Comparison of ENCODE assay signal across 9 mouse cellular contexts in the genomic region with DNA sequence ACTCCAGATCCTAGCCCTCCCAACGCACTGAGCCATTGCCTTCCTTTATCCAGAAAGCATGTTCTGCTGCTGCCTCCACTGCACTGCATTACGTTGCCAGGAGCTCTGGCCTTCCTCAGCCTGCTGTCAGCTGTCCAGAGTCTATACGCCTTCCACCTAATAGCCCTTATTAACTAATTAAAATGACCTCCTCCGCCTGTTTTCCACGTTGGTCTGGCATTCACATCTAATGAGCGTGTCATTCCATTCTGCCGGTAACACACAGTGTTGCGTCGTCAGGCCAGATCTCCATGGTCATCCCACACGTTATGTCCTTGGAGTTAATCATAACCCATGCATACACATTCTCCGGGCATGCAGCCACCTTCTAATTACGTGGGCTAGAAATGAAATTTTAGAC. TPM values are rescaled to one million over a fixed set of nuclear protein-coding genes. Genes with fewer than 3 reads are reported as not detected.
A peak's percentile ranks its signal among the peaks of the same experiment; 100 is the strongest.
DNase-seq lines count a peak whose midpoint lies in the region; ATAC-seq and TF ChIP-seq lines count a peak whose summit lies in the region.
"Had no signal": no experiment of that assay in that cellular context is flagged by ENCODE, and none has a peak within 500 bp of the region (broad histone marks: within the 10 kb centered on the region; RNA-seq: fewer than 3 reads in every experiment).

No protein-coding gene starts in this region.

- in situ Hi-C loops in Patski (cut with MboI; ENCODE audit: low pct_unique_long_range_greater_than_20kb) = no loop called here

- ATAC-seq in heart, embryonic 15.5 days (replicated peaks; ENCODE audit: insufficient number of reproducible peaks, insufficient read depth, low FRiP score, low read depth) = peak; percentile 50; the same call in 1 of the 2 replicates
- no peak for ATAC-seq in heart, embryonic 11.5 days (replicated peaks; ENCODE audit: insufficient number of reproducible peaks, low FRiP score, low TSS enrichment)
- ATAC-seq in Patski = peak; percentile 90
- ATAC-seq in embryonic facial prominence, embryonic 15.5 days (ENCODE audit: insufficient number of reproducible peaks, low FRiP score, low TSS enrichment, low read depth) = 0 out of 2 replicates have a peak, but pooled peaks have one; percentile 19
- no peak for ATAC-seq in hindbrain, embryonic 13.5 days (ENCODE audit: low FRiP score)

- no peak overlapping the region for H3K4me3 ChIP-seq in heart, embryonic 15.5 days
- no peak overlapping the region for H3K4me3 ChIP-seq in heart, embryonic 11.5 days (ENCODE audit: low read depth, low read length)
- no peak overlapping the region for H3K4me3 ChIP-seq in embryonic facial prominence, embryonic 15.5 days (replicated peaks)
- H3K4me3 ChIP-seq in layer of hippocampus, adult 2 months = no peak overlapping the region
- no peak overlapping the region for H3K4me3 ChIP-seq in hindbrain, embryonic 13.5 days
- H3K4me3 ChIP-seq: heart, embryonic 12.5 days had no signal

- no peaks in the 10 kb centered on the region for H3K9me3 ChIP-seq in heart, embryonic 15.5 days (replicated peaks)
- H3K9me3 ChIP-seq in heart, embryonic 11.5 days (replicated peaks; ENCODE audit: control insufficient read depth, low read length) = no peaks in the 10 kb centered on the region
- no peaks in the 10 kb centered on the region for H3K9me3 ChIP-seq in embryonic facial prominence, embryonic 15.5 days (replicated peaks)
- no peaks in the 10 kb centered on the region for H3K9me3 ChIP-seq in hindbrain, embryonic 13.5 days
- H3K9me3 ChIP-seq: heart, embryonic 12.5 days had no signal

- no peak overlapping the region for H3K27ac ChIP-seq in heart, embryonic 15.5 days
- H3K27ac ChIP-seq in heart, embryonic 11.5 days (ENCODE audit: low read depth, low read length) = no peak overlapping the region
- H3K27ac ChIP-seq in embryonic facial prominence, embryonic 15.5 days (replicated peaks) = peak overlapping the region; percentile 44; the same call in 1 of the 2 replicates
- H3K27ac ChIP-seq in layer of hippocampus, adult 2 months = no peak overlapping the region
- H3K27ac ChIP-seq in hindbrain, embryonic 13.5 days = no peak overlapping the region

- TF ChIP-seq CTCF in Patski (IDR thresholded peaks at IDR 0.05) = no peak
- no peak for TF ChIP-seq CTCF in layer of hippocampus, adult 2 months (conservative IDR thresholded peaks at IDR 0.05)

- no peaks in the 10 kb centered on the region for H3K27me3 ChIP-seq in heart, embryonic 15.5 days
- H3K27me3 ChIP-seq in heart, embryonic 11.5 days (ENCODE audit: control insufficient read depth, insufficient read depth, low read length) = no peaks in the 10 kb centered on the region
- H3K27me3 ChIP-seq in Patski = no peaks in the 10 kb centered on the region
- no peaks in the 10 kb centered on the region for H3K27me3 ChIP-seq in embryonic facial prominence, embryonic 15.5 days
- H3K27me3 ChIP-seq in hindbrain, embryonic 13.5 days = 0 out of 2 replicates have a peak, but pooled peaks cover 4% of the 10 kb centered on the region
- H3K27me3 ChIP-seq: heart, embryonic 12.5 days had no signal

- POLR2A ChIA-PET in Patski (lab: Charles Lee) = interaction anchor here (0.6 to 0.7 kb wide), 2 partner anchors 845 to 1513 kb away, joined by 3 read pairs; no protein-coding TSS in a partner anchor

- DNase-seq in Patski (ENCODE audit: low read depth, low spot score) = peak; percentile 67
- peak; percentile 50 to 62 for DNase-seq in kidney, postnatal 4 days
- DNase-seq in layer of hippocampus, adult 2 months (ENCODE audit: low spot score in 2 of 2) = no peak
- no peak for DNase-seq in layer of hippocampus, adult 18-20 months (ENCODE audit: low spot score in 2 of 2)

- H3K4me1 ChIP-seq in heart, embryonic 15.5 days (replicated peaks) = peaks cover 10% of the 10 kb centered on the region; the same call in 1 of the 2 replicates
- H3K4me1 ChIP-seq in heart, embryonic 11.5 days (ENCODE audit: control insufficient read depth, insufficient read depth, low read length) = no peaks in the 10 kb centered on the region
- H3K4me1 ChIP-seq in embryonic facial prominence, embryonic 15.5 days = 0 out of 2 replicates have a peak, but pooled peaks cover 6% of the 10 kb centered on the region
- no peaks in the 10 kb centered on the region for H3K4me1 ChIP-seq in hindbrain, embryonic 13.5 days (replicated peaks)

- no peak overlapping the region for H3K4me2 ChIP-seq in heart, embryonic 15.5 days
- H3K4me2 ChIP-seq in heart, embryonic 11.5 days = no peak overlapping the region
- no peak overlapping the region for H3K4me2 ChIP-seq in embryonic facial prominence, embryonic 15.5 days (replicated peaks)
- H3K4me2 ChIP-seq in hindbrain, embryonic 13.5 days = no peak overlapping the region
- H3K4me2 ChIP-seq: heart, embryonic 12.5 days had no signal

- CTCF ChIA-PET in Patski (lab: Charles Lee) = interaction anchor here (1.3 kb wide), 1 partner anchor 70 kb away, joined by 5 read pairs; no protein-coding TSS in a partner anchor

- H3K9ac ChIP-seq in heart, embryonic 15.5 days = no peak overlapping the region
- no peak overlapping the region for H3K9ac ChIP-seq in heart, embryonic 11.5 days (ENCODE audit: low read depth, low read length)
- no peak overlapping the region for H3K9ac ChIP-seq in embryonic facial prominence, embryonic 15.5 days
- H3K9ac ChIP-seq in hindbrain, embryonic 13.5 days = no peak overlapping the region
- H3K9ac ChIP-seq: heart, embryonic 12.5 days had no signal

- 49% methylated on average over 12 of the region's 12 CpGs for WGBS in heart, embryonic 15.5 days
- 61% methylated on average over 12 of the region's 12 CpGs for WGBS in heart, embryonic 11.5 days (ENCODE audit: insufficient replicate concordance)
- 34% methylated on average over 12 of the region's 12 CpGs for whole genome bisulfite sequencing in embryonic facial prominence, embryonic 15.5 days
- 47% methylated on average over 12 of the region's 12 CpGs for WGBS in hindbrain, embryonic 13.5 days

- no peaks in the 10 kb centered on the region for H3K36me3 ChIP-seq in heart, embryonic 15.5 days
- no peaks in the 10 kb centered on the region for H3K36me3 ChIP-seq in heart, embryonic 11.5 days (ENCODE audit: control insufficient read depth, insufficient read depth, low read length)
- no peaks in the 10 kb centered on the region for H3K36me3 ChIP-seq in embryonic facial prominence, embryonic 15.5 days
- H3K36me3 ChIP-seq in hindbrain, embryonic 13.5 days = no peaks in the 10 kb centered on the region
- H3K36me3 ChIP-seq: heart, embryonic 12.5 days had no signal

RNA-seq across cellular contexts. Expression of gene Med4, which starts 56.7 kb away (rescaled TPM):
- polyA plus RNA-seq in heart, embryonic 15.5 days (2015; fragmentation: Nextera tagmentation; extraction: Ambion mirVana) = 48.4 and 51.6 TPM in 2 replicates
- 60.8 and 63.8 TPM in 2 replicates for polyA plus RNA-seq in heart, embryonic 11.5 days (2014; fragmentation: Nextera tagmentation; extraction: Ambion mirVana)
- polyA plus RNA-seq in Patski (2021) = 35.0 TPM
- polyA plus RNA-seq in embryonic facial prominence, embryonic 15.5 days (2015; fragmentation: Nextera tagmentation; extraction: Ambion mirVana) = 82.8 and 86.7 TPM in 2 replicates
- total RNA-seq in layer of hippocampus, adult 2 months (2021) = 10 to 100 TPM; 31.7 to 35.4 TPM
- total RNA-seq in layer of hippocampus, adult 18-20 months (2021) = 10 to 100 TPM; 30.4 to 36.9 TPM
- 86.8 and 88.7 TPM in 2 replicates for polyA plus RNA-seq in hindbrain, embryonic 13.5 days (2015; fragmentation: Nextera tagmentation; extraction: Ambion mirVana)

Comparison
In these comparisons a context has a peak if more than half of its experiments do, and no peak if none do; other contexts are left out.
1. ATAC-seq: peak in heart, embryonic 15.5 days (single experiment), Patski (single experiment) and embryonic facial prominence, embryonic 15.5 days (single experiment); none in heart, embryonic 11.5 days (single experiment) and hindbrain, embryonic 13.5 days (single experiment).
2. DNase-seq: peak in Patski (single experiment) and kidney, postnatal 4 days (2 of 2); none in layer of hippocampus, adult 2 months (0 of 2) and layer of hippocampus, adult 18-20 months (0 of 2).